Mouse (Mus musculus) monocyte, adult 5-6 weeks (primary cell): ENCODE results near the gene Nab2. TPM values are rescaled to one million over a fixed set of nuclear protein-coding genes. Genes with fewer than 3 reads are reported as not detected.
A peak's percentile ranks its signal among the peaks of the same experiment; 100 is the strongest.

Experiments used
- ATAC-seq: fragments of 153-309, 156-312 bp; replicated peaks from 2 replicates; pipeline ENCODE4 v1.8.0; 2017; ENCODE audit warnings: mild to moderate bottlenecking; ENCODE audit not compliant: low TSS enrichment, insufficient number of reproducible peaks, severe bottlenecking, poor library complexity, low FRiP score
- total RNA-seq: library from RNA; stranded (forward); fragments of 200-1000, 200-491, 200-594 nt; gene quantifications from 3 replicates; pipeline ENCODE4 v1.2.3, GENCODE M21; 2017

The Nab2 gene
- total RNA-seq, 1 experiment from 2014 or later, result 17.8 TPM

DNA sequence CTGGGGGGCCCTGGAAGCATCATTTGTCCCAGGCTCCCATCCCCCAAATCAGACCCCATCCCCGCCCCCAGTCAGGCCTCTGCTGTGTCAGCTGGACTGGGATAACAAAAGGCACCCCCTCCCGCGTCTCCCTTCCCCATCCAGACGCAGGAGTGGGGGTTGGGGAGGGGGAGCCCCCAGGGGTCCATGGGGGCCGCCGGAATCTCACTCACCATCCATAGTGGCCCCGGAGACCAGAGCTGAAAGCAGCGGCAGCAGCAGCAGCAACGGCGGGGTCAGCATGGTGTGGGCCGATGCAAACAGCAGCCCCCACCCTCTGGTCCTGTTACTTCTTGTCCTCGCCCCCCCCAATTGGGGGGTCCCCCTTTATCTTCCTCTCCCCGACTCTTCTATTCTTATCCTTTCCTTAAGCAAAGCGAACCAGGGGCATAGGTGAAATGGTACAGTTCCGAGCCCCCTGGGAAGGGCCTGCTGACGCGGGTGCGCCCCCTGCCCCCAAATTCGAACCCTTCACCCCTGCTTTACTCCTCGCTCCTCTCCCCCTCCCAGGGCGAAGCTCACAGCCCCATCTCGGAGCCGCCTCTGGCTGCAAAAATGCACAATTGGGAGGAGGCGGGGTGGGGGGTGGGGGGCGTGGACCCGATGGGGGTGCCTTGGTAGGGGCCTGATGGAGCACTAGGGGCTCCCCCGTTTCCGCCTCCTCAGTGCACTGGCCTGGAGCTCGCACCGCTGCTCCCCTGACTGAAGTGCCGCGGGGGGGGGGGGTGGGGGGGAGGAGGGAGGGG is 47.8 kb downstream of the Nab2 start, which contains the start of gene Lrp1:
TSS of gene Lrp1 (minus strand) at position 743 of the 785 bp plus-strand sequence.
- ATAC-seq, result 0 out of 2 replicates have a peak, but pooled peaks have one; percentile 1

DNA sequence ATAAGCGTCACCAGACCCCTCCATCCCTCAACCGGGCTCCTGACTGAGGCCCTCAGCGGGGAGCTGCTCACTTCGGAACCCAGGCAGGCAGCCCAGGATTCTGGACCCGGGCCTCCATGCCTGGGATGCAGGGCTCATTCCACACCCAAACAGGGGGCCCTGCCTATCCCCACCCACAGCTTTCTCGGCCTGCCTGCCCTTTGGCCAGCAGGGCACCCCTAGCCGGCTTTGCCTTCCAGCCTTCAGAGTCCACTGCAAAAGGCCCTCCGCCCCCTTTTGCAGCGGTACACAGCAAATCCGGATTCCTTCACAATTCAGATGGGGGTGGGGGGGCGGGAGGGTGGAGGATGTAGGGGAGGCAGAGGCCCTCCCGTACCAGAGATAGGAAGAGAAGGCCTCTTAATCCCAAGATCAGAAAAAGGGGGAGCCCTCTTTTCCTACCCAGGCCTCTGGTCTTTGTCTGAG is 48.4 kb downstream of the Nab2 start:
- no peak for ATAC-seq

DNA sequence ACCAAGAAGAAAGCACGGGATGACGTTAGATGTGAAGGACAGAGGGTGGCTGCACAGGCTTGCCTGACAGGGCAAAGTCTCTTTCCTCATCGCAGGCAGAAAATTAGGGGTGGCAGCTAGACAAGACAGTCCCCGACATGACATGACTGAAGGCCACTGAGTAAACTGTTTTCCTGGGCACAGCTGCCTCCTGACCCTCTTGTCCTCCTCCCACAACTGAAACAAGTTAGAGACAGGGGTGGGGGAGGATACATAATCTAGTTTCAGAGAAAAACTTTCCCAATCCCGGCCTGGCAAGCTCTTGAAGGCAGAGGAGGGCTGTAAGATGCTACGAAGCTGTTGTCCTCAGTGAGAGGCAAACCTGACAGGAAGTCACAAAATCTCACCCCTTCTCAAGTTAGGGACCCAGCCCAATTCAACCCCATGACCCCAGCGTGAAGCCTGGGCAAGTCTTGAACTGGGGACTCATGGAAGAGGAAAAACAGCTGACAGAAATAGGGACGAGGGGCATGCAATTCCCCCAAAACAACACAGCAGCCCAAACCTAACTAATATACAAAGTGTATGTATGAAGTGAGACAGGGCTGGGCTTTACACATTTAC is 49.1 kb downstream of the Nab2 start:
- ATAC-seq, result no peak

DNA sequence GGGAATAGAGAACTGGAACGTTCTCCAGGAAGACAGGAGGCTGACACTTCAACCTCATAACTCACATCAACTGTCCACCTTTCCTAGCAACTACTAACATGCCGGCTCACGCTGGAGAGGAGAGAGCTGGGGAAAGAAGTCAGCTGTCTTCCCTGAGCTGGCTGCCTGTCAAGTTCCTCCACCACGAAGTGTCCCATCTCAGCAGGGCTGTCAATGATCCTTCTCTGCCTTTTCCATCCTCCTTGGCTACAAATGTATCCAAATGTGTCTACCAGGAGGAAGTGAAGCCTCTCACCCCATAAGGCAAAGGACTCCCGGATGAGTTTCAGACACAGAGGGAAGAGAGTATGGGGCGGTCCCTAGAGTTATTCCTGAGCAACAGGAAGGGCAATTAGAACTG is 50.2 kb downstream of the Nab2 start:
- no peak for ATAC-seq

DNA sequence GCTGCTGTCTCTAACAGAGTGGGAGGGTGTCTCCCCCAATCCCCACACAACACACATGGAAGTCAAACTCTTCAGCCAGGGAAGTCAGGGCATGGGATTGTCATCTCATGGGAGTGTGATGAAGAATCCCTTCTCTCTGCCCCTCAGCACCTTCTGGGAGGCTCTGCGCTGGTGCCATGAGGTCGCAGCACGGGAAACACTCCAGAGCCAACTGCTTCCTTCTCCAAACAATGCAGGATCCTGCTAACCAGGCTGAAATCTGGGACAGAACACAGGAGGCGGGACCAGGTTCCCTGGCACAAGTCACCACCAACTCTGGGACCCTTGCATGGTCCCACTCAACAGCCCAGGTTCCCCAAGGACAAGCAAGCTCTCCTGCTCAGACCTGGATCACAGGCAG is 51.1 kb downstream of the Nab2 start:
- no peak for ATAC-seq

DNA sequence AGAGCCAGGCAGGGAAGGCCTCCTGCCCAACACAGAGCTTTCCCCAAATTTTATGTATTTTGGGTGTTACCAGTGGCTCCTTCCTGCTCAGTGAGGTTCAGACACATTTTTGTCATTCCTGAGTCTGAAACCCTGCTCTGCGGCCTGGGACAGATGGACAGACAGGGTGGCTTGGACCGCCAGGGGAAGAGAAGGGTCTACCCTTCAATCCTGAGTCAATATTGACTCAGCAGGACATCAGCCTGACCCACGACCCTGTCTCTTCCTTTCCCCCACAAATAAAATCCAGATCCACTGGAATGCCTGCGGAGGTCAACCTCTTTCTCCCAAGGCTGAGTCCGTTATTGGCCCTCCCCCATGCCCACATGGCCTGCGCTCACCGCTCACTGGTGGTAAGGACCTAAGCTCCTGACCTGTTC is 52.1 kb downstream of the Nab2 start:
- no peak for ATAC-seq

DNA sequence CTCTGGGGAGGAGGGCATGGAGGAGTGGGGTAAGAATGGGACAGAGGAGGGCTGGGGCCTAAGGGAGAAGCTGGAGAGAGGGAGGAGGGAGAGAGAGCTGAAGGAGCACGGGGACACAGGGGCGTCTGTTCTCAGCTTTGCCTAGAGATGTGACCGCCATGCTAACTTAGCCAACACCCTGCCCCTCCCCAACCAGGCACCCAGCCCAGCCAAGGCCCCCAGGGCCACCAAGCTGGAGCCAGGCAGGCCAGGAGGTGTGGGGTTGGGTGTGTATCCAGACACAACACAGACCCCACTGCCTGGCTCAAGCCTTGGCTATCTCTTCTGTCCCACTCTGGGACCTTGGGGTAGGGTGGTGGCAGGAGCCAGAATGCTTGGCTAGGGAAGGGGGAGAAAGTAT is 52.8 kb downstream of the Nab2 start:
- no peak for ATAC-seq

DNA sequence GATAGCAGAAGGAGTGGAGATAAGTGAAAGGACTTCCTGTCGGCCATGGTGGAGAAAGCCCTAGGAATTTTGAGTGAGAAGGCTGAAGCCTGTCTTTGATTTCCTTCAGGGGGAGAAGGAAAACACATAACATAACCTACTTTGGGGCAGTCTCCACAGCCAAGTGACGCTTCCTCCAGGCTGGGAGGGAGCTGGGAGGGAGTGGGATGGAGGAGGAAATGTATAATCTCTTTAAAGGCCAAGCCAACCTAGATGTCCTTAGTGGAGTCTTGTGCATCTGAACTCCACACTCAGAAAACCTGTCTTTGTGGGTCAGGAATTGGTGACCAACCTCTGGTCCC is 53.4 kb downstream of the Nab2 start:
- no peak for ATAC-seq

DNA sequence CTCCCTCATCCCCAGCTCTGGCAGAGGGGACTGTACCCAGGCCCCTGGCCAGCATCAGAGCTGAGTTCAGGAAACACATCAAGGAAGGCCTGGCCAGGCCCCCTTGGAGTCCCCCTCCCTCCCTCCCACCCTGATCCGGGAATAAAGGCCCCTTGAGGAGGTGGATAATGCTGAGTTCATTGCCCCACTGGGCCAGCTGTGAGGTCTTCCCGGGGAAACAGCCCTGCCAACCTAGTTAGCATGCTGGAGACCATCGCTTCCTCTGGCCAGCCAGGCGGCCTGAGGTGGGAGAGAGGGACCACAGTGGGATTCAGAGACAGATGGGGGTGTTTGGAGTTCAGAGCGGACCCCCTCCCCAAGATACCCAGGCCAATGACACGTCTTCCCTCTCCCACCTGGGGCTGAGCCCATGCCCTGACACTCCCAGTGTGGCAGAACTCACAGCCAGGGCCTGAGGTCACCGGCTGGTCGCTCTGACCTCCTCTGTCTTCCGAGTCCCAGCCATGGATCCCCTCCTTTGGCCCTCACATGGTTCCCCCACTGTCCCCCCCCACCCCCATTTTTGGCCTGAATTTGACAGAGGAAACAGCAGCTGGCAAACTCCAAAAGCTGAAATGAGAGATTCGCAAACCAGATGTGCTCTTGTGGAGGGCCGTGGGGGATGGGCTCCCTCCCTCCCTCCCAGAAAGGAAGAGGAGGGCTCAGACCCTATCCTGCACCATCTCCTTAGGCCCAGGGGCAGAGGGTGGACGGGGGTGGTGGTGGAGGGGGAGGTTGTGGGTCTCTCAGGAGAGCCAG is 53.9 kb downstream of the Nab2 start:
- ATAC-seq, result no peak

DNA sequence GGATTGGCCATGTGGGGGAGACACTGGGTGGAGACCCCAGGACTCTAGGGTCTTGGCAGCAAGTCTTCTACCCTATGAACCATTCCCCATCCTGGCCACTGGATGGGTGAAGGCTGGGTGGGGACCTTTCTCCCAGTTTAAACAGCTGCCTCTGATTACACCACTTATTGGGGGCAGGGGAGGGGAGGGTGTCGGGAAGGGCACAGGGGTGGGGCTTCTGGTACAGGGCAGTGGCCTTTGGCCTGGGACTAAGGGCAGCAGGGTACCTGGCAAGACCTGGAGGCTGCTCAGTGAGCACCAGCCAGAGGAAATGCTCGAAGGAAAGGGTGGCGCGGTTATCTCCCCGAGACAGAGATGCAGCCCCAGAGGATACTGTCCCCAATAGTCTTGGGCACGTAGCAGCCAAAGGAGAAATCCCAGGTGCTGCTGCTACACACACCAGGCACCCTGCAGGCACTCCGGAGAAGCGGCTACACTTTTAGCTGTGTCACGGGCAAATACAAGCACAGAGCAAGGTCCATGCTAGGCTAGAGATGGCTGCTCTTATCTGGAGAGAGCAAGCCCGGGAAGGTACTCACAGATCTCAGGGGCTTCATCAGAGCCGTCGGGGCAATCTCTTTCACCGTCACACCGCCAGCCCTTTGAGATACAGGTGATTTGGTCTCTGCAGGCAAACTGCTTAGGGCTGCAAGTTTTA is 56.1 kb downstream of the Nab2 start:
- ATAC-seq, result no peak

Other genes starting within 250 kb of the Nab2 start
- 0.32 to 9.8 TPM (median 1.4 TPM) in 3 replicates for gene Stac3, start 166.9 kb downstream of the Nab2 start, total RNA-seq
- gene Ndufa4l2, start 153.6 kb downstream of the Nab2 start, total RNA-seq, result not detected in 3 replicates
- gene Shmt2, start 146.1 kb downstream of the Nab2 start, total RNA-seq, result 7.9 to 28.8 TPM (median 11.5 TPM) in 3 replicates
- not detected in 3 replicates for gene Nxph4, start 134.0 kb downstream of the Nab2 start, total RNA-seq
- gene Lrp1, start 47.4 kb downstream of the Nab2 start, total RNA-seq, result 147 to 219 TPM (median 171 TPM) in 3 replicates
- gene Stat6, start 25.6 kb downstream of the Nab2 start, total RNA-seq, result 171 to 211 TPM (median 204 TPM) in 3 replicates
- 16.1 to 28.4 TPM (median 17.2 TPM) in 3 replicates for gene Nemp1, start 1.7 kb downstream of the Nab2 start, total RNA-seq
- 1.6 TPM in 1 of 3 replicates, not detected in the others for gene Myo1a, start 36.6 kb upstream of the Nab2 start, total RNA-seq
- gene Tac2, start 55.9 kb upstream of the Nab2 start, total RNA-seq, result not detected in 3 replicates
- 4.8 to 9.7 TPM (median 6.3 TPM) in 3 replicates for gene Zbtb39, start 71.0 kb upstream of the Nab2 start, total RNA-seq
- not detected in 3 replicates for gene Gpr182, start 83.2 kb upstream of the Nab2 start, total RNA-seq
- not detected in 3 replicates for gene Rdh1, start 91.2 kb upstream of the Nab2 start, total RNA-seq
- gene Rdh16f1, start 91.2 kb upstream of the Nab2 start, total RNA-seq, result not detected in 3 replicates
- 0.19 to 1.2 TPM (median 1.0 TPM) in 3 replicates for gene Rdh9, start 107.8 kb upstream of the Nab2 start, total RNA-seq
- not detected in 3 replicates for gene Rdh16, start 132.6 kb upstream of the Nab2 start, total RNA-seq
- gene Rdh19, start 181.4 kb upstream of the Nab2 start, total RNA-seq, result not detected in 3 replicates
- not detected in 3 replicates for gene Rdh16f2, start 197.9 kb upstream of the Nab2 start, total RNA-seq
- gene Rdh7, start 220.2 kb upstream of the Nab2 start, total RNA-seq, result not detected in 3 replicates
- not detected in 3 replicates for gene Sdr9c7, start 229.9 kb upstream of the Nab2 start, total RNA-seq